ENCODE assay signal across 8 mouse cellular contexts in genomic region chr1:34460061-34460441, GRCm38 (mm10). TPM values are rescaled to one million over a fixed set of nuclear protein-coding genes. Genes with fewer than 3 reads are reported as not detected.
DNase-seq lines count a peak whose midpoint lies in the region; ATAC-seq and TF ChIP-seq lines count a peak whose summit lies in the region.

No protein-coding gene starts in this region.

- H3K36me3 ChIP-seq in E14TG2a.4 (ENCODE audit: insufficient read depth, low read length) (no peaks in the 10 kb centered on the region), myocyte (ENCODE audit: control insufficient read depth, insufficient read depth) (no peaks in the 10 kb centered on the region)
- no peaks in the 10 kb centered on the region for H3K36me3 ChIP-seq in liver, embryonic 12.5 days

- TF ChIP-seq CTCF in E14TG2a.4 (conservative IDR thresholded peaks at IDR 0.05; ENCODE audit: low read length), result no peak

- peak overlapping the region; percentile 92 for H3K4me2 ChIP-seq in liver, embryonic 12.5 days
- peak overlapping the region; percentile 99 for H3K4me2 ChIP-seq in myocyte (ENCODE audit: low read depth)

- H3K9me3 ChIP-seq in E14TG2a.4 (ENCODE audit: low read length), result no peaks in the 10 kb centered on the region
- H3K9me3 ChIP-seq in liver, embryonic 12.5 days (replicated peaks), result no peaks in the 10 kb centered on the region

- TF ChIP-seq POLR2A in myocyte (IDR thresholded peaks at IDR 0.05; ENCODE audit: insufficient read length, low read depth), result no peak

- peaks cover 23% of the 10 kb centered on the region for H3K4me1 ChIP-seq in E14TG2a.4 (replicated peaks; ENCODE audit: low read depth, low read length)
- peaks cover 34% of the 10 kb centered on the region for H3K4me1 ChIP-seq in liver, embryonic 12.5 days

- H3K4me3 ChIP-seq in E14TG2a.4 (replicated peaks; ENCODE audit: low read length) (peak overlapping the region; percentile 83), myocyte (peak overlapping the region; percentile 21)
- H3K4me3 ChIP-seq in liver, embryonic 12.5 days, result peak overlapping the region; percentile 64

- no peak overlapping the region for H3ac ChIP-seq in myocyte (ENCODE audit: control insufficient read depth, insufficient read length)

- H3K79me2 ChIP-seq in myocyte (ENCODE audit: control insufficient read depth, insufficient read depth), result no peaks in the 10 kb centered on the region

- H3K27me3 ChIP-seq in E14TG2a.4 (ENCODE audit: insufficient read depth, low read length) (peaks cover 65% of the 10 kb centered on the region), myocyte (ENCODE audit: control insufficient read depth, insufficient read depth, insufficient read length) (peaks cover 22% of the 10 kb centered on the region)
- H3K27me3 ChIP-seq in liver, embryonic 12.5 days (replicated peaks), result peaks cover 48% of the 10 kb centered on the region

- no peak overlapping the region for H3K27ac ChIP-seq in liver, embryonic 12.5 days

- DNase-seq in heart, adult 11 months, result peak; percentile 92
- DNase-seq in heart, adult 18-20 months, result no peak
- no peak for DNase-seq in frontal cortex, postnatal 10 days (ENCODE audit: low spot score in 2 of 2)
- DNase-seq in c-Kit-positive CD71-positive TER-119-positive erythroid progenitor cells, embryonic 14.5 days (ENCODE audit: low spot score), result no peak

- H3K9ac ChIP-seq in liver, embryonic 12.5 days, result peak overlapping the region; percentile 71

- WGBS in liver, embryonic 12.5 days (ENCODE audit: insufficient replicate concordance), result 3% methylated on average over 15 of the region's 15 CpGs

- peak; percentile 50 for ATAC-seq in granulocyte monocyte progenitor cell, adult 5-6 weeks (replicated peaks; ENCODE audit: poor library complexity, severe bottlenecking)
- ATAC-seq in liver, embryonic 12.5 days, result no peak

TF ChIP-seq in myocyte, 11 proteins besides CTCF, POLR2A, EP300 and RAD21:
- no peak for TF ChIP-seq TCF3 (IDR thresholded peaks at IDR 0.05; ENCODE audit: insufficient read length, low read depth)
- no peak for TF ChIP-seq MYOD1 (IDR thresholded peaks at IDR 0.05; ENCODE audit: control insufficient read depth in 1 of 3, insufficient read length in 2 of 3, low read depth in 2 of 3)
- TF ChIP-seq MAX (IDR thresholded peaks at IDR 0.05; ENCODE audit: low read depth), result no peak
TF ChIP-seq in myocyte: peak in this region for 0.

RNA-seq across cellular contexts. Expression of gene Ptpn18, which starts 0.5 kb away (rescaled TPM):
- total RNA-seq in heart, adult 18-20 months (2021), result 1 to 10 TPM; 4.0 to 4.3 TPM
- 46.9 and 56.7 TPM in 2 replicates for total RNA-seq in granulocyte monocyte progenitor cell, adult 5-6 weeks (2014; fragmentation: Nextera tagmentation)
- total RNA-seq in granulocyte monocyte progenitor cell, adult 5-6 weeks (2017), result 292 and 344 TPM in 2 replicates
- polyA plus RNA-seq in liver, embryonic 12.5 days (2016; fragmentation: Nextera tagmentation; extraction: Ambion mirVana), result 18.6 and 19.1 TPM in 2 replicates
- 0.05 TPM for polyA plus RNA-seq in myocyte (2012; fragmentation: generic; extraction: Trizol)

RNA-seq across cellular contexts. Expression of gene Imp4, which starts 20.4 kb away (rescaled TPM):
- total RNA-seq in heart, adult 18-20 months (2021), result 10 to 100 TPM; 30.5 to 31.2 TPM
- 45.9 and 50.4 TPM in 2 replicates for total RNA-seq in granulocyte monocyte progenitor cell, adult 5-6 weeks (2014; fragmentation: Nextera tagmentation)
- 26.2 and 35.9 TPM in 2 replicates for total RNA-seq in granulocyte monocyte progenitor cell, adult 5-6 weeks (2017)
- 96.4 and 100 TPM in 2 replicates for polyA plus RNA-seq in liver, embryonic 12.5 days (2016; fragmentation: Nextera tagmentation; extraction: Ambion mirVana)
- 40.7 TPM for polyA plus RNA-seq in myocyte (2012; fragmentation: generic; extraction: Trizol)

RNA-seq across cellular contexts. Expression of gene Ccdc115, which starts 20.6 kb away (rescaled TPM):
- total RNA-seq in heart, adult 18-20 months (2021), result 10 to 100 TPM; 13.4 to 15.5 TPM
- 45.7 and 60.2 TPM in 2 replicates for total RNA-seq in granulocyte monocyte progenitor cell, adult 5-6 weeks (2014; fragmentation: Nextera tagmentation)
- total RNA-seq in granulocyte monocyte progenitor cell, adult 5-6 weeks (2017), result 70.6 and 81.4 TPM in 2 replicates
- polyA plus RNA-seq in liver, embryonic 12.5 days (2016; fragmentation: Nextera tagmentation; extraction: Ambion mirVana), result 34.3 and 35.1 TPM in 2 replicates
- polyA plus RNA-seq in myocyte (2012; fragmentation: generic; extraction: Trizol), result 17.1 TPM

RNA-seq across cellular contexts. Expression of gene Prss39, which starts 38.2 kb away (rescaled TPM):
- total RNA-seq in heart, adult 18-20 months (2021), result not detected
- total RNA-seq in granulocyte monocyte progenitor cell, adult 5-6 weeks (2014; fragmentation: Nextera tagmentation), result 1.2 TPM in 1 of 2 replicates, not detected in the other
- not detected in 2 replicates for total RNA-seq in granulocyte monocyte progenitor cell, adult 5-6 weeks (2017)
- polyA plus RNA-seq in liver, embryonic 12.5 days (2016; fragmentation: Nextera tagmentation; extraction: Ambion mirVana), result not detected in 2 replicates
- not detected for polyA plus RNA-seq in myocyte (2012; fragmentation: generic; extraction: Trizol)

Comparison
In these comparisons a context has a peak if more than half of its experiments do, and no peak if none do; other contexts are left out.
1. H3K4me3 ChIP-seq: peak in every context shown above with its lines; median percentile 83 in E14TG2a.4; 64 in liver, embryonic 12.5 days; 21 in myocyte.
2. RNA of gene Ptpn18, which starts 0.5 kb away (total RNA-seq): 46.9 to 344 TPM in granulocyte monocyte progenitor cell, adult 5-6 weeks; 4.0 to 4.3 TPM in heart, adult 18-20 months; every median in the first group is over 4 times any median in the second.